Mouse (Mus musculus) heart, postnatal 36 days (tissue): ENCODE data around the gene Gsg1l. TPM values are rescaled to one million over a fixed set of nuclear protein-coding genes. Genes with fewer than 3 reads are reported as not detected.

Source experiments
- total RNA-seq, 2 experiments: library from RNA; stranded (reverse); gene quantifications; 2 replicates each; pipeline ENCODE4 v1.2.3; 2021

The Gsg1l gene
- total RNA-seq, 2 experiments from 2014 or later: 7.1 to 10.6 TPM

Other genes with a start within 250 kb of the Gsg1l start
- 10 to 100 TPM; 20.9 to 23.6 TPM for gene Xpo6, start 118.1 kb upstream of the Gsg1l start, total RNA-seq
- gene Sbk1, start 190.2 kb upstream of the Gsg1l start, total RNA-seq: 10 to 100 TPM; 76.8 to 94.9 TPM